ENCODE assay signal across 9 mouse cellular contexts in the genomic region with DNA sequence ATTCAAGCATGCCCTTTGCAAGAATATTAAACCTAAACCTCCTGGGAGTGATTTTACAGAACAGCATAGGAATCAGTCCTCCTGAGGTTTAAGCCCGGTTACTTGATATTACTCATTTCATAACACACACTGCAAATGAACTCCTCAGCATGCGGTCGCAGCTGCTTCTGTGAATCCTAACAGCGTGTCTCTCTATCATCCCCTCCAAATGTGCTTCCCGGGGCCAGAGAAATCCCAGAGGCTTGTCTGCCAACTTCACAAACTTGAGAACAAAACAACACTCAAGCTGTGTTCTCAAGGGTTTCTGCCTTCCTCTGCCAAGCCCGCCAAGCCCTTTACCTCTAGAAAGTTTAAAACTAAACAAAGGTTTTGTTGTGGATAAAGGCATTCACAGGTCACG.
DNase-seq lines count a peak whose midpoint lies in the region; ATAC-seq and TF ChIP-seq lines count a peak whose summit lies in the region.
"Had no signal": no experiment of that assay in that cellular context is flagged by ENCODE, and none has a peak within 500 bp of the region (broad histone marks: within the 10 kb centered on the region; RNA-seq: fewer than 3 reads in every experiment).

No protein-coding gene starts in this region.

- DNase-seq in intestine, embryonic 14.5 days (ENCODE audit: low spot score): peak; percentile 59
- DNase-seq in R1 (ENCODE audit: low read depth, low spot score): peak; percentile 65
- DNase-seq in gastrocnemius, adult 18-20 months (ENCODE audit: low spot score): peak; percentile 22
- peak; percentile 71 for DNase-seq in lung, postnatal 0 days (ENCODE audit: low spot score)
- no peak for DNase-seq in natural killer cell, adult 2 months (ENCODE audit: low spot score in 2 of 2)
- DNase-seq: thymus, adult 2 months had no signal

- H3K4me1 ChIP-seq in intestine, embryonic 14.5 days (replicated peaks; ENCODE audit: control insufficient read depth, insufficient read depth, low read length): no peaks in the 10 kb centered on the region
- no peaks in the 10 kb centered on the region for H3K4me1 ChIP-seq in intestine, postnatal 0 days (replicated peaks; ENCODE audit: control insufficient read depth, insufficient read depth, low read length)
- H3K4me1 ChIP-seq in lung, postnatal 0 days (ENCODE audit: insufficient read depth, low read depth, low read length): peaks cover 10% of the 10 kb centered on the region; the same call in 1 of the 2 replicates
- H3K4me1 ChIP-seq in kidney, embryonic 16.5 days (ENCODE audit: insufficient read depth, low read length): no peaks in the 10 kb centered on the region

- no peak overlapping the region for H3K9ac ChIP-seq in intestine, embryonic 14.5 days (ENCODE audit: low read length)
- no peak overlapping the region for H3K9ac ChIP-seq in intestine, postnatal 0 days (ENCODE audit: low read depth, low read length)
- H3K9ac ChIP-seq in lung, postnatal 0 days (replicated peaks; ENCODE audit: low read depth): no peak overlapping the region
- no peak overlapping the region for H3K9ac ChIP-seq in kidney, embryonic 16.5 days (replicated peaks; ENCODE audit: low read length)
- H3K9ac ChIP-seq: forebrain, embryonic 13.5 days had no signal

- TF ChIP-seq CTCF in intestine, postnatal 0 days (IDR thresholded peaks at IDR 0.05; ENCODE audit: low read depth): no peak
- TF ChIP-seq CTCF in lung, postnatal 0 days (IDR thresholded peaks at IDR 0.05): no peak

- no peak overlapping the region for H3K27ac ChIP-seq in intestine, embryonic 14.5 days (ENCODE audit: low read depth)
- no peak overlapping the region for H3K27ac ChIP-seq in intestine, postnatal 0 days (ENCODE audit: low read depth, low read length)
- H3K27ac ChIP-seq in lung, postnatal 0 days (ENCODE audit: low read length): peak overlapping the region; percentile 20; the same call in 1 of the 2 replicates
- H3K27ac ChIP-seq in kidney, embryonic 16.5 days (ENCODE audit: low read length): no peak overlapping the region
- H3K27ac ChIP-seq: forebrain, embryonic 13.5 days had no signal

- H3K4me2 ChIP-seq in intestine, embryonic 14.5 days (ENCODE audit: low read length): no peak overlapping the region
- no peak overlapping the region for H3K4me2 ChIP-seq in intestine, postnatal 0 days (replicated peaks; ENCODE audit: low read depth)
- H3K4me2 ChIP-seq in lung, postnatal 0 days (replicated peaks; ENCODE audit: low read depth, low read length): peak overlapping the region; percentile 19; the same call in 1 of the 2 replicates
- H3K4me2 ChIP-seq in kidney, embryonic 16.5 days (replicated peaks; ENCODE audit: low read depth, low read length): no peak overlapping the region
- H3K4me2 ChIP-seq: forebrain, embryonic 13.5 days had no signal

- H3K9me3 ChIP-seq in intestine, embryonic 14.5 days (ENCODE audit: control insufficient read depth, low read length): no peaks in the 10 kb centered on the region
- no peaks in the 10 kb centered on the region for H3K9me3 ChIP-seq in intestine, postnatal 0 days (ENCODE audit: control insufficient read depth)
- H3K9me3 ChIP-seq in lung, postnatal 0 days (ENCODE audit: low read length): no peaks in the 10 kb centered on the region
- no peaks in the 10 kb centered on the region for H3K9me3 ChIP-seq in kidney, embryonic 16.5 days (ENCODE audit: low read length)
- H3K9me3 ChIP-seq: forebrain, embryonic 13.5 days had no signal

- no peak overlapping the region for H3K4me3 ChIP-seq in intestine, embryonic 14.5 days (ENCODE audit: low read depth, low read length)
- H3K4me3 ChIP-seq in intestine, postnatal 0 days (ENCODE audit: low read depth, low read length): no peak overlapping the region
- H3K4me3 ChIP-seq in lung, postnatal 0 days (ENCODE audit: low read depth, low read length): no peak overlapping the region
- no peak overlapping the region for H3K4me3 ChIP-seq in kidney, embryonic 16.5 days (ENCODE audit: low read length)
- H3K4me3 ChIP-seq: forebrain, embryonic 13.5 days had no signal

- H3K27me3 ChIP-seq in intestine, embryonic 14.5 days (replicated peaks; ENCODE audit: control insufficient read depth, insufficient read depth, low read length): no peaks in the 10 kb centered on the region
- no peaks in the 10 kb centered on the region for H3K27me3 ChIP-seq in intestine, postnatal 0 days (replicated peaks; ENCODE audit: control insufficient read depth, insufficient read depth, low read length)
- no peaks in the 10 kb centered on the region for H3K27me3 ChIP-seq in lung, postnatal 0 days (replicated peaks; ENCODE audit: insufficient read depth, low read length)
- no peaks in the 10 kb centered on the region for H3K27me3 ChIP-seq in kidney, embryonic 16.5 days (ENCODE audit: insufficient read depth, low read length)
- H3K27me3 ChIP-seq: forebrain, embryonic 13.5 days had no signal

- WGBS in intestine, embryonic 14.5 days: 31% methylated on average over 7 of the region's 7 CpGs
- WGBS in intestine, postnatal 0 days: 34% methylated on average over 7 of the region's 7 CpGs
- 20% methylated on average over 7 of the region's 7 CpGs for WGBS in lung, postnatal 0 days
- WGBS in kidney, embryonic 16.5 days: 32% methylated on average over 7 of the region's 7 CpGs

- no peak for TF ChIP-seq EP300 in lung, postnatal 0 days (IDR thresholded peaks at IDR 0.05)

- no peak for ATAC-seq in intestine, embryonic 14.5 days (replicated peaks; ENCODE audit: low FRiP score, low TSS enrichment, low read depth)
- ATAC-seq in intestine, postnatal 0 days: no peak
- ATAC-seq in lung, postnatal 0 days: no peak
- ATAC-seq in kidney, embryonic 16.5 days (ENCODE audit: low FRiP score, low TSS enrichment): no peak
- ATAC-seq: forebrain, embryonic 13.5 days had no signal

- H3K36me3 ChIP-seq in intestine, embryonic 14.5 days (ENCODE audit: control insufficient read depth, insufficient read depth, low read length): no peaks in the 10 kb centered on the region
- H3K36me3 ChIP-seq in intestine, postnatal 0 days (ENCODE audit: control insufficient read depth, insufficient read depth): no peaks in the 10 kb centered on the region
- no peaks in the 10 kb centered on the region for H3K36me3 ChIP-seq in lung, postnatal 0 days (ENCODE audit: insufficient read depth, low read length)
- no peaks in the 10 kb centered on the region for H3K36me3 ChIP-seq in kidney, embryonic 16.5 days (ENCODE audit: insufficient read depth, low read length)

Comparison
In these comparisons a context has a peak if more than half of its experiments do, and no peak if none do; other contexts are left out.
1. DNase-seq: peak in intestine, embryonic 14.5 days (single experiment), R1 (single experiment), gastrocnemius, adult 18-20 months (single experiment) and lung, postnatal 0 days (single experiment); none in natural killer cell, adult 2 months (0 of 2).